Mouse (Mus musculus): ENCODE measurements around the gene Aaed1.

- TF ChIP-seq POLR2A (IDR thresholded peaks at IDR 0.05; ENCODE audit: borderline replicate concordance, extremely low read depth, low read depth, low read length) (no peak), CTCF (IDR thresholded peaks at IDR 0.05; ENCODE audit: insufficient read depth, low read length) (peak; percentile 90)
These were observed 6.4 kb downstream of the Aaed1 start for GRCm38 (mm10) chr13:64306078-64306477.
